Mouse (Mus musculus): ENCODE results near the gene Piwil4. TPM values are rescaled to one million over a fixed set of nuclear protein-coding genes. Genes with fewer than 3 reads are reported as not detected.
"Not testable (repeated sequence)": the region's sequence is repeated elsewhere in the genome, so short reads cannot be mapped to it uniquely, and the experiment has no call there.

The Piwil4 gene
- polyA plus RNA-seq, 3 experiments from 2014 or later: 0.21 to 0.45 (median 0.28) TPM

- no peak for ATAC-seq
Observed at GRCm38 (mm10) chr9:14724755-14725420, 15.6 kb downstream of the Piwil4 start.

GRCm38 (mm10) chr9:14721610-14722009 is 18.9 kb downstream of the Piwil4 start:
- ATAC-seq: no peak

GRCm38 (mm10) chr9:14720384-14720783 is 20.1 kb downstream of the Piwil4 start:
- ATAC-seq: no peak

GRCm38 (mm10) chr9:14718332-14718691 is 22.2 kb downstream of the Piwil4 start:
- ATAC-seq: peak; percentile 10

- ATAC-seq: no peak
Observed at GRCm38 (mm10) chr9:14717689-14718331, 22.7 kb downstream of the Piwil4 start.

GRCm38 (mm10) chr9:14715258-14715657 is 25.3 kb downstream of the Piwil4 start:
- ATAC-seq: no peak

GRCm38 (mm10) chr9:14710910-14711309 is 29.6 kb downstream of the Piwil4 start:
- no peak for ATAC-seq

- ATAC-seq: no peak
Observed at GRCm38 (mm10) chr9:14705321-14706162, 35.0 kb downstream of the Piwil4 start.

- not testable (repeated sequence) for ATAC-seq
Observed at GRCm38 (mm10) chr9:14700795-14701194, 39.7 kb downstream of the Piwil4 start.

GRCm38 (mm10) chr9:14699288-14699640 is 41.3 kb downstream of the Piwil4 start:
- ATAC-seq: no peak

- peak; percentile 46 for ATAC-seq
Observed at GRCm38 (mm10) chr9:14698582-14699287, 41.8 kb downstream of the Piwil4 start.

GRCm38 (mm10) chr9:14697903-14698302 is 42.6 kb downstream of the Piwil4 start:
- no peak for ATAC-seq

- no peak for ATAC-seq
Observed at GRCm38 (mm10) chr9:14689376-14690108, 51.0 kb downstream of the Piwil4 start.

GRCm38 (mm10) chr9:14684363-14684762 is 56.2 kb downstream of the Piwil4 start:
- ATAC-seq: no peak

- no peak for ATAC-seq
Observed at GRCm38 (mm10) chr9:14682741-14683140, 57.8 kb downstream of the Piwil4 start.

GRCm38 (mm10) chr9:14680584-14680983 is 59.9 kb downstream of the Piwil4 start:
- no peak for ATAC-seq

- no peak for ATAC-seq
Observed at GRCm38 (mm10) chr9:14675707-14676691, 64.5 kb downstream of the Piwil4 start.

GRCm38 (mm10) chr9:14674506-14674905 is 66.0 kb downstream of the Piwil4 start:
- no peak for ATAC-seq

- no peak for ATAC-seq
Observed at GRCm38 (mm10) chr9:14673109-14673508, 67.4 kb downstream of the Piwil4 start.

GRCm38 (mm10) chr9:14671965-14672364 is 68.6 kb downstream of the Piwil4 start:
- not testable (repeated sequence) for ATAC-seq

GRCm38 (mm10) chr9:14668382-14668781 is 72.2 kb downstream of the Piwil4 start:
- no peak for ATAC-seq
